Mouse (Mus musculus): ENCODE results near the gene Rhoc.

DNA sequence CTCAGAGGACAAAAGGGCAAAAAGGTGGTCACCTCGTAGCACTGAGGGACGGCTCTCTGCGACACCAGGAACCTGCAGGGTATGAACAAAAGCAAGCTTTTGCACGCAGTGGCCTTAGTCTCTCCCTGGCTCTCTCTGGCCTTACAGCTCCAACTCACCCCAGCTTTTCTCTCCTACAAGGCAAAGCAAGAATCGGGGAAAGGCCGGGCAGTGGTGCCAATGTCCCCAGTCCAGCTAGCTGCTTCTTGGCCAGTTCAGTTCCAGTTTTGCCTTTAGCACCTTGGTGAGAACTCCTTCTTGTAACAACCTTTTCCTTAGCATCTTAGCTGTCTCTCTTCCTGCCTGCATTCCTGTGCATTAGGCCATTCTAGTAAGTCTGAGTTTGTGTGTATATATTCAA, 13.3 kb downstream of the Rhoc start:
- TF ChIP-seq CTCF (IDR thresholded peaks at IDR 0.05; ENCODE audit: low read depth), result no peak
- TF ChIP-seq EP300 (optimal IDR thresholded peaks at IDR 0.05), result no peak
